Mouse (Mus musculus) right cerebral cortex, adult 18-20 months (tissue): ENCODE measurements around the gene Prkn.

Source experiments
- DNase-seq: peaks from one replicate; pipeline ENCODE4 v3.0.0; 2022; ENCODE audit warnings: mixed read lengths

Prkn gene

DNA sequence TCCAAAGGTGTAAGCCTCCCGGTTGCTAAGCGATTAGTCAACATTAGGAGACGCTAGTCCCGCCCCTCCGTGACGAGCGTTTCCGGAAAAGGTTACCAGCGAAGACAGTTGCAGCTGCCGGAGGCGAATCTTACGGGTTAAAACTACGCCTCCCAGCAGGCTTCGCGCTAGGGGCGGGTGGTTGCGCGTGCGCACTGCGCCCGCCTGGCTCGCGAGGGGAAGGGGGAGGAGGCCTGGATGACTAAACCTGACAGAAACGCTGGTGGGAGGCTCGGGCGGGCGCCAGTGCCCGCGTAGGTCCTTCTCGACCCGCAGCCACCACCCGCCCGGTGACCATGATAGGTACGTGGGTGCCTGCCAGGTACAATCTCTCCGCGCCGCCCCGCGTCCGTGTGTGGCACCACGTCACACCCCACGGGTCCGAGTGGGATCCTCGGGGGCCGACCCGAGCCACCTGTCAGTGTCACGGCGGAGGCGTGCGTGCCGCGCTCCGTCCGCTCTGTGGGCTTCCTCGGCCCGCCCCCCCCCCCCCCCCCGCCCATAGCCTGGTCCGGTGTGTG lies at the start of gene Prkn, which contains the start of gene Pacrg:
TSS of gene Prkn (plus strand) at position 237 of the 560 bp plus-strand sequence.
TSS of gene Pacrg (minus strand) at position 164 of the 560 bp plus-strand sequence.
- peak; percentile 99 for DNase-seq

DNA sequence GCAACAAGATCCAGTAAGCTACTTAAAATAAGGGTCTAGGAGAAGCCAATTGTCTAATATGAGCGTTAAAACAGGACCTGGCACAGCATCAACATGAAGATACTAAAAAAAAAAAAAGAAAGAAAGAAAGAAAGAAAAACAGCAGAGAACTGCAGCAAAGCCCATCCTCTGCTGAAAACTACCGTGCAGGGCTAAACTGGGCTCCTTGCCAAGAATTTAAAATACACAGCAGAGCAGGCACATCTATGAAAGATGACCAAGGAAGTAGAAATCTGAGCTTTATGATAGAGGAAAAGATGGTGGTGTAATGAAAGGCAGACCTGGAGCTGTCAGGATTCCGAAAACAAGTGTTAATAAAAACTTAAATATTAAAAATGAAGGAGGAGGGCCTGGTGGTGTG lies 48.5 kb upstream of the Prkn start:
- no peak for DNase-seq

DNA sequence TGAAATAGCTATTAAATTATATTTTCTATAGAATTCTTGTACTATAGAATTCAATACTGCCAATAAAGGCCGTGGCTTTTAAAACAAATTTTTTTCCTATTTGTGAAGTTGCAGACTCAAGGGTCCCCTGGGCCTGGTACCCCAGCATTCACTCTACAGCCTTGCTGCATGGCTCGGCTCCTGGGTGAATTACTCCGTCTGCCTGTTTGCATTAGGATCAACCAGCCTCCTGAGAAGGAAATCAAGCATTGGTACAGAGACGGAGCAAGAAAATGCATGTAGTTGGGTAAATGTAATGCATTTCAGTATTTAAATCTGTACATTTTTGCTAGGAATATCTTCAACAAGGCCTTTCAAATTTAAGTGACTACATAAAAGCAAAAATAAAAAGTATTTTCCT lies 33.5 kb upstream of the Prkn start:
- no peak for DNase-seq

DNA sequence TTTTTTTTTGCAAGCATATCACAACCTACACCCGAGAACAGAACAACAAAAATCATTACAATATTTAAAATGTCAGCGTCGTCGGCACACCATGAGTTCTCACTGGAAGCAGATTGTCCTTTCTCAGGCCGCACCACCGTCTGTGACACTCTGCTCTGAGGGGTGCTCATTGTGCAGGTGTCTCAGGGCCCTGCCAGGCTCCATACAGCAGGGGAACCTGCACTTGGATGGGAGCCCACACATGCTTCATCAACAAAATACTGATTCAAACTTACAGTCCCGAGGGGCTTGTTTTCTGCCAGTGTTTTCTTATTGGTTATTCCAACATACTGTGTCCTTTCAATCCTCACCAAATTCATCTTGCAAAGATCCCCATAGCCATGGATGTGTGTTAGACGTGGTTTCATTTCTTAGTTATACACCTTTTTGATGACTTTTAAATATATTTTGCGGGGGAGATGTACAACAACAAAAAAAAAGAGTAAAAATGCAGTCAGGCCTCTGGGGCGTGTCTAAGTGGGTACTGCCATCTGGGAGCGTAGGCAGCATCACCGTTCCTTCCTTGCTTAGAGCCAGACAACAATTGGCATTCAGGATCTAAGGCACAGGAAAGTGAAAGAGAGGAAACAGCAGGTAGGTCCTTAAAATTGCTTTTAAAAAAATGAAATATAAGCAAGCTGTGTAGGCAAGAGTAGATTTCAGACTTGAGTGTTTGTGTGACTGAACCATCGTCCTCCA lies 32.8 kb upstream of the Prkn start:
- no peak for DNase-seq

DNA sequence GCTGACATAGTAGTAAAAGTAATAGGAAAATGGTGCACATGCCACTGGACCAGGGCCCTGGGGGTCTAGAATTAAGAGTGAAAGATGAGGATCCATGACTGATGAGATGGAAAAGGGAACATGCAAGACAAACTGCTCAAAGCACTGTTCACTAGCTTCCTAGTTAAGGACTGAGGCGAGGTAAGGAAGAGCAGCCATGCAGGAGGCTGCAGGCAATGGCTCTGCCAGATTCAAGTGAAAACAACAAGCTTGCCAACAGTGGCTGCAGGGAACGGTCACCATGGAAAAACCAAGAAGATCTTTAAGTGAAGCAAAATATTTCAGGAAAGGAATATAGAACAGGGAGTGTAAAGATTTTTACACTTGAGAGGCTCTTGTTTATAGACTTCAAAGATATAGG lies 31.6 kb upstream of the Prkn start:
- DNase-seq = no peak

GRCm38 (mm10) chr17:10818971-10819370 lies 21.2 kb upstream of the Prkn start:
- DNase-seq = no peak

DNA sequence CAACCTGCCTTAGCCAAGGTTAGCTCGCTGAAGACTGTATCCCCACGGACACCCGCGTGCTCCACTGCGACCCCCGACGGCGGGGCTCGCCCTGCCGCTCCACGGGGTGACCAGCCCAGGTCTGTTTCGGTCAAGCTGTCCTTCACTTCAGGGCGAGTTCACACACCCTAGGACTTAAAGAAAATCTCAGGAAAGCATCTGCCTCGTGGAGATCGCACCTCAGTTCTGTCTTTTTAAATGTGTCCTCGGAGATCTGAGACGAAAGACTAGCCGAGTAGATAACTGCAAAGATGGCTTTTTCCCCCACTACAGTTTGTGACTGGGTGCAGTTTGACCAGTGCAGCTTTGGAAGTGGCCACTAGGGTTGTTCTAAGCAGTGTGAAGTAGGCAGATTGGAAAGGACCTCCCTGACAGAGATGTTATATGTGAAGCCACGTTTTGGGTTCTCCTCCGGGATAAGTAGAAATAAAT lies 582 bp downstream of the Prkn start:
- DNase-seq = peak; percentile 52

- peak; percentile 35 for DNase-seq
These were observed 14.0 kb downstream of the Prkn start for GRCm38 (mm10) chr17:10854207-10854606.

DNA sequence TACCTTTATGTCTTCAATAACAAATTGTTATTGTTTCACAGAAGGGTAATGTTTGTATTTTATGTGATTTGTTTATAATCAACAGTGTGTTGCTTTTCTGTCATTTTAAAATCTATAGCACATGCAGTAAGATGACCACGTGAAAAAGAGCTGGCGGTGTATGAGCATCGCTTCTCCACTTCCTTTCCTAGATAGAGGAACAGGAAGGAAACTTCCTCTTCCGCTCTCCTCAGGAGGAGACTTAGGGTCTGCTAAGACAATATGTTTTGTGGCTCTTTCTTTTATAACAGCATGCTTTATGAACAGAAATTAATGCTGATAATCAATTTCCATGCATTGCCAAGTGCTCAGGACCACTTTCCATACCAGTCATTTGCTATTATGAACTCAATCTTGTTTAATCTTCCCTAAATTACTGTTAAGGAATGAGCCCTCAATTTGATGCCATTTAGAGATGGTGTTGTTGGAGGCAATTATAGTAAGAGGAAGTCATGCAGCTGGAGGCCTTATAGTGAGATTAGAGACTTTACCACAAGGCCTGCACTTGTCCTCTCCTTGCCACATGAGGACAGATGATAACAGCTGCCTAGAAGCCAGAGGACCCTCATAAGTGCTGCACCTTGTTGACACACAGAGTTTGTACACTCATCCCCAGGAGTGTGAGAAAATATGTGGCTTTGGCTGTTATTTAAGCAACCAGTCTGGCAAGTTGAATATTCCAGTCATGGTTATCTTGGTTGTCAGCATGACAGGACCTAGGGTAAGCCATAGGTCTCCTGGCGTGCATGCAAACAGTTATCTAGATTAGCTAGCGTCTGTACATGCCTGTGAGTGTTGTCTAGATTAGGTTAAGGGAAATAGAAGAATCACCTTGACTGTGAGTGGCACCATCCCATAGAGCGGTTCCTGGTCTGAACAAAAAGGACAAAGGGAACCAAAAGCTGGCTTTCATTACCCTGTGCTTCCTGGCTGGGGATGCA lies 34.3 kb downstream of the Prkn start:
- no peak for DNase-seq

- no peak for DNase-seq
These were observed 38.8 kb downstream of the Prkn start for GRCm38 (mm10) chr17:10878986-10879385.

DNA sequence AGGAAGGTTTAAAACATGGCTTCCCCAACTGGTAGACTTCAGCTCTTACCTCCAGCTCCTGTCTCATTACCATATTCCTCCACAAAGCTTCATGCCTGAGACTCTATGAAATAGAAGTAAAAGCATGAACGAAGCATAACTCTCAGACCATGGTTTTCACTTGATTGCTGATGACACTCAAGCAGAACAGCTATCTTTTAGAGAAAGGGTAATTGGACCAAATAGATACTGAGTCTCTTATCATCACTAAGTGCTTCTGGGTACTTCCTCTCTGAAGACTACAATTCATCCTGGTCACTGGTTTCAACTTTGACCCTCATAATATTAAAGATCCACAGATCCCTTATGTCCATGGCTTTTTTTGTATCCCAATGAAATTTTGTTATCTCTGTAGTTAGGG lies 42.1 kb downstream of the Prkn start:
- DNase-seq = no peak

DNA sequence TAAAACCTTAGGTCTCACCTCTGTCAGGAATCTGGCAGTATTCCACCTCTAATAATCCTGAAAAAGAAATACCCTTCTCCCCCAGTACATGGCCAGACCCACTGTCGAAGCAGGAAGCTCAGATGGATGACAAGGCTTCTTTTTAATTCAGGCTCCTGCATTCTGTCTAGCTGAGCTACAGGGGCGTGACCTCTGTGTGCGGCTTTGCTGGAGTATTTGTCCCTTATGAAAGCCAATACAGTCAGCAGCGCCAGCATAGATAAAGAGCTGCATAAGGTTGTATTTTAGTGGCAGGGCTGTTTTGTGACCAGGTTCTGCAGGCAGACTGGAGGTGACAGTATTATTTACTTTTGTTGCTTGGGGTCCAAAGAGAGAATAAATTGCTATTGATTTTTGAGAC lies 47.7 kb downstream of the Prkn start:
- no peak for DNase-seq

DNA sequence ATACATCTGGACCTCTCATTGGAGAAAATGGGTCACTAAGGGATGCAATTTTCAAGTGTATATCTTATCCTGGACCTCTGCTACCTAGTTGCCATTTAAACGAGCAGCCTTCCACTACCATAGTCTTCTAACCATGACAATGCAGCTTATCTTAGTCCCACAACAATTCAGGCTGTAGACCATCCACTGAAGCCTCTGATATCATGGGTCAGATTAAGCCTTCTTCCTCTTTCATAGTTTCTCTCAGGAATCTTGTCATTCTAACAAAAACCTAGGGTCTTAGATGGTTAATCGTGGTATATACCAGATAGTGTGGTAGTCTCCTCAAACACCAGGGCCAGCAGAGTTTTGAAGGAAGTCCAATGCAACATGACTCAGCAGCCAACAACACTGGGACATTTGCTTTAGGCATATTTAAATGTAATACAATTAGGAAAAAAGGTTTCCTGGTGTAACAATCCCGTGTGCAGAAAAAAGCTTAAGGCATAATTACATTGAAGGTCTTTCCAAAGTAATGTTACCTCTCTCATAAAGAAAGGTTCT lies 61.6 kb downstream of the Prkn start:
- no peak for DNase-seq

DNA sequence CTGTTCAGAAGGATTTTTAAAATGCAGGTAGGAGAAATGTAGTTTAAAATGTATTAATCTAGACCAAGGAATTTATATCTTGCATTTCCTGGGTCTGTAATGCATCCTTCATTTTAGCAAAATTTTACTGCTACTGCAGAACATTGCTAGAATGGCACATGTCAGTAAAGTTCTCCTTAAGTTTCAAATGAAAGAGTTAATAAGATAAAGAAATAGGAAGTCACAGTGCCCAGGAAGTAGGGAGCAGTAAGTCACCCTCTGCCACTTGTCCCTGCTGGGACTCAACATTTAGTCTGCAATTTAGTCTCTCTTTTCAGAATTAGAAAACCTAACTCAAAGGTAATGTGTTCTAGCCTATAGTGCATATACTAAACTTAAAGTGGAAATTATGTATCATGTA lies 96.5 kb downstream of the Prkn start:
- DNase-seq = no peak

DNA sequence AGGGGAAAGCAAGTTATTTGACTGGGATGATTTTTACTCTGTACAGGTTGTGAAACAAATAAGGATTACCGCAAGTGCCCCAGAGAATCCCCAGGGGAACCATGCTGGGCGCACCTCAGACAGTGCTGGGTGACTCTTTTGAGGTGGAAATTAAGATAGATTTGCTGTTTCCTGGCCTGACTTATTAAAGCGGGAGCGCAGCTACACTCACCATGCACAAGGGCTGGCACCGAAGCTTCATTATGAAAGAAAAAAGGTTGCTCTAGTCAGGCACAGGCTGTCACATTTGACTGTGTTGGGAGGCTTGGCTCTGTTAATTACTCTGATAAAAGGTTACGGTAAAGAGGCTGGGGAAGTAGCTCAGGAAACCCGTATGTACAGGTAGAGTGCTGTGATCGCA lies 97.7 kb downstream of the Prkn start:
- no peak for DNase-seq

DNA sequence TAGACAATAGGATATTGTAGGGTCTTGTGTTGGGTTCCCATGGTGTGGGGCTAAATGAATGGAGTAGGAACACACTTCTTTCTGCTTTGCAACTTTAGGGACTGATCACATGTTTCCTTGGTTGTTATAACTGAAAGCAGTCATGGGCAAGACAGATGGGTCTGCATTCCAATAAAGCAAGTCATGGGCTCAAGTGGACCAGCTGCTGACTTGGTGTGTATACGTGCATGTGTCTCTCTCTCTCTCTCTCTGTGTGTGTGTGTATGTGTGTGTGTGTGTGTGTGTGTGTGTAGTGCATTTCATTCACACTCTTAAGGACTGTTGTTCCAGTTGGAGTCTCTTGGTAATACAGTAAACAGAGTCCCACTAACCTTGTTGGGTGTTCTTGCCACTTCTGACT lies 98.6 kb downstream of the Prkn start:
- no peak for DNase-seq

- DNase-seq = no peak
These were observed 106.4 kb downstream of the Prkn start for GRCm38 (mm10) chr17:10946552-10946951.

DNA sequence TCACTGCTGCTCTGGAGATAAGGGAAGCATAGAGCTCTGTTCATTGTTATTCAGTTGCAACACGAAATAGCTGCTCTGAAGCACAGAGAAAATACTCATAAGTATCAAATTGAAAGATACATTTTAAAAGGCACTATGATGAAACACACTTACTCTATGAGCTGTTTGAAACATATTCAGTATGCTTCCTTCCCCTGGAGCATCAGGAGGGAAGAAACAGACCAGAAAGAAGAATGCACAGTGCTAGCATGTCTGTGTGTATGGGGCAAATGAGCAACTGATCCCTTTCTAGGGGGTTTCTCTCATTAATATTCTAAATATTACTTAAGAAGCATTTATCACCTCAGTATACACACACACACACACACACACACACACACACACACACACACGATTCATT lies 107.4 kb downstream of the Prkn start:
- no peak for DNase-seq

DNA sequence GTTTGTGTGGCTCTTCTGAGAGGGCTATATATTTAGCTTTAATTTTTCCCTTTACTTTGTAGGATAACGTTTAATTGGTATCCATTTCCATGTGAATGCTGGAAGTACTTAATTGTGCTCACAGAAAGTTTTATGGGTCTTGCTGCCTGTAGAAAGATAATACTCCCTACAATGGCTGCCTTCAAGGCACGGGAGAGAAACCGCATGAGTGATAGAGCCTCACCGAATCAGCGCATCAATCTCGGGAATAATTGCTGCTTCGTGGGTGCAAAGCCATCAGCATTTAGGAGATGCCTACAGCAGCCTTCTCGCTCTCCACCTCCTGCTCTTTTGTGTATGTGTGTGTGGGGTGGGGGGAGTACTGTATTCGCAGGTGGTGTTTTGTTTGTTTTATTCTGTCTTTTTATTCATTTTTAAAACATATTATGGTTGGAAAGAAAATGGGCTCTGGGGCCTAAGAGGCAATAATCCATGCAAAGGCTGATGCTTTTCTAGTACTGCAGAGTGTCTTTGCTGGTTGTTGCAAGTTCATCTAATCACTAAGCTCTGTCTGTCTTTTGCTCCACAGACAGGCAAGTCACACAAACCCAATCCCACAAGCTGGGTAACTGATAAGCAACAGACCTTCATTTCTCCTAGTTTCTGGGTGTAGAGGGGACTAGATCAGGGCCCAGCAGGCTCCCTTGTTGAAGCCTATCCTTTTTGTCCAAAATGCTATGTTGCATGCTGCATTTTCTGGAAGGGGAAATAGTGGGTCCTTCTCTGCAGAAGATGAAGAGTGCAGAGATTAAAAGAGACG lies 119.1 kb downstream of the Prkn start:
- no peak for DNase-seq

- DNase-seq = no peak
These were observed 122.0 kb downstream of the Prkn start for GRCm38 (mm10) chr17:10962151-10962550.

DNA sequence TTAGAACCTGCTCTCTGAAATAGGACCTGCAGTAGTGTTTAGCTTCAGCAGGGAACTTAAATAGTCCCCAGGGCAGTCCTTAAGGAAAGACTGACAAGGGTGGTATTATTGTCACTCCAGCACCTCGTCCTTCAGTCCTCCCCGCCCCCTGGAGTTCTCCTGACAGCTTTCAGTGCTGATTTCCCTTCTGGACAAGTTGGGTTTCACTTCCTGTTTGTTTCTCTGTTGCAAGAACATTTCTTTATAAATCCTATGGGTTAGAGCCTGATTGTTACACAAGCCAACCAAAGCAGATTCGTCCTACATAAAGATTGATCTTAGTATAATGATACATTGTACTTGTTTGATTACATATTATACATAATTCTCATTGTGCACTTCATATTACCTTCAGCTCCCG lies 142.0 kb downstream of the Prkn start:
- no peak for DNase-seq

GRCm38 (mm10) chr17:10987040-10987439 lies 146.9 kb downstream of the Prkn start:
- no peak for DNase-seq
